Mouse (Mus musculus): ENCODE results near the gene Tapbpl.

DNA sequence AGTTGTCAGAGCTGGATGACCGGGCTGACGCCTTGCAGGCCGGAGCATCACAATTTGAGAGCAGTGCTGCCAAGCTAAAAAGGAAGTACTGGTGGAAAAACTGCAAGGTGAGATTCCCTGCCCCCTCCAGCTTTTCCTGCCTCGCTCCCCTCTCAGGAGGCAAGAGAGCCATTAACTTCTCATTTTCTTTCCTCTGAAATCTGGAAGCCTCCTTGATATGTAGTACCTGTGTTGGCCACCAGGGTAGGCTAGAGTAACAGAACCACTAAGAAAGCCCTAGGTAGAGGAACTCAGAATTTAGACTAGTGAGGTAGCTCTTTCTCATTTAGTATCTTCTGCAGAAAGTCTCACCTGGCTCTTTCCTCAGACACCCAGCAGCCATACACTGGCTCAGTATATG, 12.7 kb downstream of the Tapbpl start:
- TF ChIP-seq CTCF (IDR thresholded peaks at IDR 0.05; ENCODE audit: control insufficient read depth, insufficient read depth, low read length) = peak; percentile 45; the same call in 1 of the 2 replicates
- no peak for TF ChIP-seq POLR2A (IDR thresholded peaks at IDR 0.05; ENCODE audit: borderline replicate concordance, control insufficient read depth, low read depth, low read length)
